Mouse (Mus musculus) neural tube, embryonic 13.5 days (tissue): ENCODE results near the gene Elmo3. TPM values are rescaled to one million over a fixed set of nuclear protein-coding genes. Genes with fewer than 3 reads are reported as not detected.

Source experiments
- ATAC-seq: fragments of 200-750 bp; cut with Nextera tagmentation; 2 replicates; pipeline ENCODE4 v1.8.0; 2017; ENCODE audit warnings: low read depth, mild to moderate bottlenecking, moderate TSS enrichment, moderate library complexity
- H3K27ac ChIP-seq: fragments of 300-500 bp; sonication (generic); replicated peaks from 2 replicates; pipeline ENCODE4 v1.5.1; 2015; ENCODE audit warnings: moderate library complexity, mild to moderate bottlenecking, inconsistent platforms
- H3K27me3 ChIP-seq: fragments of 300-500 bp; sonication (generic); 2 replicates; pipeline ENCODE4 v1.6.1; 2015; ENCODE audit warnings: mild to moderate bottlenecking, inconsistent platforms
- H3K36me3 ChIP-seq: fragments of 300-500 bp; sonication (generic); 2 replicates; pipeline ENCODE4 v1.6.1; 2015; ENCODE audit warnings: mild to moderate bottlenecking, inconsistent platforms
- H3K4me1 ChIP-seq: fragments of 300-500 bp; sonication (generic); replicated peaks from 2 replicates; pipeline ENCODE4 v1.6.1; 2015; ENCODE audit warnings: inconsistent platforms
- H3K4me2 ChIP-seq: fragments of 300-500 bp; sonication (generic); 2 replicates; pipeline ENCODE4 v1.6.1; 2015; ENCODE audit warnings: inconsistent platforms, mild to moderate bottlenecking, moderate library complexity
- H3K4me3 ChIP-seq: fragments of 300-500 bp; sonication (generic); 2 replicates; pipeline ENCODE4 v1.5.1; 2015; ENCODE audit warnings: mild to moderate bottlenecking, inconsistent platforms
- H3K9ac ChIP-seq: fragments of 300-500 bp; sonication (generic); 2 replicates; pipeline ENCODE4 v1.6.1; 2015; ENCODE audit warnings: moderate library complexity, mild to moderate bottlenecking, inconsistent platforms
- H3K9me3 ChIP-seq: fragments of 300-500 bp; sonication (generic); 2 replicates; pipeline ENCODE4 v1.6.1; 2016; ENCODE audit warnings: inconsistent platforms
- WGBS: fragments of 180-500 bp; shearing (Covaris S2); methylation state at CpG from one replicate; pipeline ENCODE4 v1.1.7; 2015; 5-methylcytosine and 5-hydroxymethylcytosine counted together
- polyA plus RNA-seq: library from polyadenylated mRNA; unstranded; fragments of >200 nt; fragmentation: Nextera tagmentation; extraction: Ambion mirVana; gene quantifications from 2 replicates; pipeline ENCODE4 v1.2.1, GENCODE M21; 2015

Elmo3 gene
- polyA plus RNA-seq, 1 experiment from 2014 or later = 0.92 TPM

- no peaks in the 10 kb centered on the region for H3K27me3 ChIP-seq
- peaks cover 83% of the 10 kb centered on the region for H3K36me3 ChIP-seq
- H3K9ac ChIP-seq = peak overlapping the region; percentile 54
- H3K27ac ChIP-seq = peak overlapping the region; percentile 61; the same call in 1 of the 2 replicates
- 52% methylated on average over 5 of the region's 5 CpGs for WGBS
- H3K4me2 ChIP-seq = peak overlapping the region; percentile 47
- peak; percentile 2; the same call in 1 of the 2 replicates for ATAC-seq
- peak overlapping the region; percentile 17; the same call in 1 of the 2 replicates for H3K4me3 ChIP-seq
- H3K4me1 ChIP-seq = peaks cover 22% of the 10 kb centered on the region
- H3K9me3 ChIP-seq = no peaks in the 10 kb centered on the region
Observed at GRCm38 (mm10) chr8:105306146-105306691, 818 bp downstream of the Elmo3 start.

GRCm38 (mm10) chr8:105307670-105308069 is 2.3 kb downstream of the Elmo3 start:
- no peaks in the 10 kb centered on the region for H3K9me3 ChIP-seq
- H3K4me3 ChIP-seq = no peak overlapping the region
- H3K27ac ChIP-seq = no peak overlapping the region
- H3K4me1 ChIP-seq = peaks cover 22% of the 10 kb centered on the region
- 93% methylated on average over 13 of the region's 13 CpGs for WGBS
- no peak overlapping the region for H3K4me2 ChIP-seq
- no peaks in the 10 kb centered on the region for H3K27me3 ChIP-seq
- ATAC-seq = no peak
- H3K36me3 ChIP-seq = peaks cover 84% of the 10 kb centered on the region
- no peak overlapping the region for H3K9ac ChIP-seq

- Histone ChIP-seq H3K27ac (no peak overlapping the region), H3K9me3 (no peaks in the 10 kb centered on the region), H3K4me1 (peaks cover 22% of the 10 kb centered on the region), H3K4me3 (no peak overlapping the region), H3K27me3 (no peaks in the 10 kb centered on the region), H3K4me2 (no peak overlapping the region), H3K9ac (no peak overlapping the region), H3K36me3 (peaks cover 84% of the 10 kb centered on the region)
- WGBS = 97% methylated on average over 10 of the region's 10 CpGs
- no peak for ATAC-seq
Observed at GRCm38 (mm10) chr8:105308428-105308827, 3.0 kb downstream of the Elmo3 start.

- ATAC-seq = no peak
- H3K27me3 ChIP-seq = no peaks in the 10 kb centered on the region
- H3K4me2 ChIP-seq = no peak overlapping the region
- no peak overlapping the region for H3K9ac ChIP-seq
- H3K27ac ChIP-seq = no peak overlapping the region
- WGBS = 82% methylated on average over 15 of the region's 15 CpGs
- peaks cover 84% of the 10 kb centered on the region for H3K36me3 ChIP-seq
- peaks cover 21% of the 10 kb centered on the region for H3K4me1 ChIP-seq
- no peaks in the 10 kb centered on the region for H3K9me3 ChIP-seq
- no peak overlapping the region for H3K4me3 ChIP-seq
Observed at GRCm38 (mm10) chr8:105309142-105309847, 3.9 kb downstream of the Elmo3 start.

GRCm38 (mm10) chr8:105310118-105310517 is 4.7 kb downstream of the Elmo3 start:
- Histone ChIP-seq H3K4me3 (no peak overlapping the region), H3K27ac (no peak overlapping the region), H3K36me3 (peaks cover 86% of the 10 kb centered on the region), H3K9me3 (no peaks in the 10 kb centered on the region), H3K9ac (no peak overlapping the region), H3K4me1 (peaks cover 14% of the 10 kb centered on the region), H3K4me2 (no peak overlapping the region), H3K27me3 (no peaks in the 10 kb centered on the region)
- no peak for ATAC-seq
- 92% methylated on average over 8 of the region's 8 CpGs for WGBS

- no peak for ATAC-seq
- Histone ChIP-seq H3K36me3 (peaks cover 96% of the 10 kb centered on the region), H3K4me2 (no peak overlapping the region), H3K4me3 (no peak overlapping the region), H3K4me1 (no peaks in the 10 kb centered on the region), H3K27me3 (no peaks in the 10 kb centered on the region), H3K27ac (no peak overlapping the region), H3K9ac (no peak overlapping the region), H3K9me3 (no peaks in the 10 kb centered on the region)
- 96% methylated on average over 1 of the region's 1 CpGs for WGBS
Observed at GRCm38 (mm10) chr8:105311718-105312117, 6.3 kb downstream of the Elmo3 start.

- no peak overlapping the region for H3K4me3 ChIP-seq
- H3K36me3 ChIP-seq = peaks cover 93% of the 10 kb centered on the region
- no peaks in the 10 kb centered on the region for H3K27me3 ChIP-seq
- H3K4me2 ChIP-seq = no peak overlapping the region
- ATAC-seq = no peak
- H3K27ac ChIP-seq = no peak overlapping the region
- no peaks in the 10 kb centered on the region for H3K4me1 ChIP-seq
- no peak overlapping the region for H3K9ac ChIP-seq
- no peaks in the 10 kb centered on the region for H3K9me3 ChIP-seq
- WGBS = 88% methylated on average over 8 of the region's 8 CpGs
Observed at GRCm38 (mm10) chr8:105312891-105313481, 7.6 kb downstream of the Elmo3 start.

GRCm38 (mm10) chr8:105313622-105314402 is 8.4 kb downstream of the Elmo3 start:
- Histone ChIP-seq H3K9ac (no peak overlapping the region), H3K27ac (no peak overlapping the region), H3K4me2 (no peak overlapping the region), H3K36me3 (peaks cover 93% of the 10 kb centered on the region), H3K9me3 (no peaks in the 10 kb centered on the region), H3K27me3 (no peaks in the 10 kb centered on the region), H3K4me1 (no peaks in the 10 kb centered on the region), H3K4me3 (no peak overlapping the region)
- WGBS = 81% methylated on average over 9 of the region's 9 CpGs
- ATAC-seq = 0 out of 2 replicates have a peak, but pooled peaks have one; percentile 34

GRCm38 (mm10) chr8:105315073-105315769 is 9.8 kb downstream of the Elmo3 start:
- Histone ChIP-seq H3K9ac (no peak overlapping the region), H3K4me1 (no peaks in the 10 kb centered on the region), H3K27me3 (no peaks in the 10 kb centered on the region), H3K4me2 (no peak overlapping the region), H3K9me3 (no peaks in the 10 kb centered on the region), H3K36me3 (peaks cover 95% of the 10 kb centered on the region), H3K4me3 (no peak overlapping the region), H3K27ac (no peak overlapping the region)
- no peak for ATAC-seq
- WGBS = 92% methylated on average over 18 of the region's 18 CpGs

- Histone ChIP-seq H3K27ac (no peak overlapping the region), H3K4me3 (no peak overlapping the region), H3K27me3 (no peaks in the 10 kb centered on the region), H3K4me2 (no peak overlapping the region), H3K9ac (peak overlapping the region; percentile 22; the same call in 1 of the 2 replicates), H3K9me3 (no peaks in the 10 kb centered on the region), H3K4me1 (no peaks in the 10 kb centered on the region), H3K36me3 (peaks cover 80% of the 10 kb centered on the region)
- 81% methylated on average over 4 of the region's 4 CpGs for WGBS
- no peak for ATAC-seq
Observed at GRCm38 (mm10) chr8:105317941-105318340, 12.5 kb downstream of the Elmo3 start.

- WGBS = 82% methylated on average over 11 of the region's 11 CpGs
- peaks cover 77% of the 10 kb centered on the region for H3K36me3 ChIP-seq
- H3K27me3 ChIP-seq = no peaks in the 10 kb centered on the region
- no peak overlapping the region for H3K4me2 ChIP-seq
- H3K9ac ChIP-seq = no peak overlapping the region
- H3K9me3 ChIP-seq = no peaks in the 10 kb centered on the region
- H3K4me1 ChIP-seq = no peaks in the 10 kb centered on the region
- ATAC-seq = no peak
- no peak overlapping the region for H3K4me3 ChIP-seq
- H3K27ac ChIP-seq = no peak overlapping the region
Observed at GRCm38 (mm10) chr8:105318662-105319190, 13.3 kb downstream of the Elmo3 start.
